Mouse (Mus musculus): ENCODE data around the gene Olfr832.
"Not testable (repeated sequence)": the region's sequence is repeated elsewhere in the genome, so short reads cannot be mapped to it uniquely, and the experiment has no call there.

The Olfr832 gene

GRCm38 (mm10) chr9:18936822-18937221 is at the start of gene Olfr832:
Gene Olfr832, plus strand, starts transcription at chr9:18937122.
- not testable (repeated sequence) for DNase-seq (ENCODE audit: inconsistent age in 2 of 2, low spot score in 1 of 2)

- not testable (repeated sequence) for DNase-seq (ENCODE audit: inconsistent age in 2 of 2, low spot score in 1 of 2)
Observed at GRCm38 (mm10) chr9:18907699-18908098, 29.2 kb upstream of the Olfr832 start.

- not testable (repeated sequence) for DNase-seq (ENCODE audit: inconsistent age in 2 of 2, low spot score in 1 of 2)
Observed at GRCm38 (mm10) chr9:18927921-18928320, 9.0 kb upstream of the Olfr832 start.

GRCm38 (mm10) chr9:18962021-18962420 is 25.1 kb downstream of the Olfr832 start:
- no peak for DNase-seq (ENCODE audit: inconsistent age in 2 of 2, low spot score in 1 of 2)

- DNase-seq (ENCODE audit: inconsistent age in 2 of 2, low spot score in 1 of 2) = no peak
Observed at GRCm38 (mm10) chr9:18987690-18988089, 50.8 kb downstream of the Olfr832 start, which contains the start of gene Olfr834. Gene Olfr834, plus strand, starts transcription at chr9:18987990.

Data from adrenal gland, adult (tissue).